Mouse (Mus musculus) megakaryocyte-erythroid progenitor cell, adult 5-6 weeks (primary cell): ENCODE results near the gene Gm609. TPM values are rescaled to one million over a fixed set of nuclear protein-coding genes. Genes with fewer than 3 reads are reported as not detected.

Experiments used
- ATAC-seq: replicated peaks from 2 replicates; pipeline ENCODE4 v1.8.0; 2016; ENCODE audit warnings: mild to moderate bottlenecking, inconsistent platforms; ENCODE audit not compliant: severe bottlenecking, poor library complexity, low FRiP score, low TSS enrichment
- total RNA-seq, 2 experiments: library from RNA; stranded (forward) in 1 of 2; stranded (reverse) in 1 of 2; fragments of 200-1000, 215-1000 nt in 1 of 2; fragments of >200 nt in 1 of 2; fragmentation: Nextera tagmentation in 1 of 2; gene quantifications; 2 replicates each; pipeline ENCODE4 v1.2.3; 2014 to 2017

The Gm609 gene
- total RNA-seq, 2 experiments from 2014 or later, result not detected

- ATAC-seq, result no peak
These were observed 92.7 kb downstream of the Gm609 start for GRCm38 (mm10) chr16:45399947-45400555.

- no peak for ATAC-seq
These were observed 93.4 kb downstream of the Gm609 start for GRCm38 (mm10) chr16:45399411-45399810.

- ATAC-seq, result no peak
These were observed 95.3 kb downstream of the Gm609 start for GRCm38 (mm10) chr16:45397440-45397839.

GRCm38 (mm10) chr16:45392246-45392645, 100.5 kb downstream of the Gm609 start:
- no peak for ATAC-seq

GRCm38 (mm10) chr16:45391680-45392079, 101.1 kb downstream of the Gm609 start:
- no peak for ATAC-seq

- no peak for ATAC-seq
These were observed 102.3 kb downstream of the Gm609 start for GRCm38 (mm10) chr16:45390286-45390956.

- ATAC-seq, result no peak
These were observed 102.9 kb downstream of the Gm609 start for GRCm38 (mm10) chr16:45389833-45390232.

GRCm38 (mm10) chr16:45389041-45389440, 103.7 kb downstream of the Gm609 start:
- ATAC-seq, result no peak

GRCm38 (mm10) chr16:45381811-45382210, 111.0 kb downstream of the Gm609 start:
- ATAC-seq, result no peak

GRCm38 (mm10) chr16:45378959-45379358, 113.8 kb downstream of the Gm609 start:
- ATAC-seq, result no peak

GRCm38 (mm10) chr16:45378147-45378943, 114.4 kb downstream of the Gm609 start:
- ATAC-seq, result no peak

GRCm38 (mm10) chr16:45377332-45377731, 115.4 kb downstream of the Gm609 start:
- no peak for ATAC-seq

GRCm38 (mm10) chr16:45376812-45377211, 116.0 kb downstream of the Gm609 start:
- no peak for ATAC-seq

- ATAC-seq, result no peak
These were observed 116.5 kb downstream of the Gm609 start for GRCm38 (mm10) chr16:45376294-45376693.

- ATAC-seq, result no peak
These were observed 117.1 kb downstream of the Gm609 start for GRCm38 (mm10) chr16:45375506-45376225.

- no peak for ATAC-seq
These were observed 118.7 kb downstream of the Gm609 start for GRCm38 (mm10) chr16:45374074-45374473.

- no peak for ATAC-seq
These were observed 121.7 kb downstream of the Gm609 start for GRCm38 (mm10) chr16:45371076-45371475.

- ATAC-seq, result no peak
These were observed 123.3 kb downstream of the Gm609 start for GRCm38 (mm10) chr16:45369285-45369965.

- ATAC-seq, result no peak
These were observed 126.7 kb downstream of the Gm609 start for GRCm38 (mm10) chr16:45366111-45366510.
